Mouse (Mus musculus) limb, embryonic 12.5 days (tissue): ENCODE results near the gene Gpr108. TPM values are rescaled to one million over a fixed set of nuclear protein-coding genes. Genes with fewer than 3 reads are reported as not detected.

Source experiments
- ATAC-seq: fragments of 200-750 bp; cut with Nextera tagmentation; 2 replicates; pipeline ENCODE4 v1.8.0; 2017; ENCODE audit warnings: low read depth, moderate TSS enrichment; ENCODE audit not compliant: insufficient number of reproducible peaks, insufficient read depth, low FRiP score, low TSS enrichment
- H3K27ac ChIP-seq: fragments of 300-500 bp; sonication (generic); 2 replicates; pipeline ENCODE4 v1.5.1; 2016; ENCODE audit warnings: mild to moderate bottlenecking, moderate library complexity
- H3K27me3 ChIP-seq: fragments of 300-500 bp; sonication (generic); 2 replicates; pipeline ENCODE4 v1.6.1; 2016; ENCODE audit warnings: mild to moderate bottlenecking, moderate library complexity
- H3K36me3 ChIP-seq: fragments of 300-500 bp; sonication (generic); 2 replicates; pipeline ENCODE4 v1.6.1; 2016; ENCODE audit warnings: mild to moderate bottlenecking, moderate library complexity
- H3K4me1 ChIP-seq: fragments of 300-500 bp; sonication (generic); replicated peaks from 2 replicates; pipeline ENCODE4 v1.6.1; 2016
- H3K4me2 ChIP-seq: fragments of 300-500 bp; sonication (generic); 2 replicates; pipeline ENCODE4 v1.6.1; 2016; ENCODE audit warnings: mild to moderate bottlenecking, moderate library complexity
- H3K4me3 ChIP-seq: fragments of 300-500 bp; sonication (generic); replicated peaks from 2 replicates; pipeline ENCODE4 v1.5.1; 2016; ENCODE audit warnings: mild to moderate bottlenecking
- H3K9ac ChIP-seq: fragments of 300-500 bp; sonication (generic); replicated peaks from 2 replicates; pipeline ENCODE4 v1.6.1; 2016; ENCODE audit warnings: mild to moderate bottlenecking, moderate library complexity
- H3K9me3 ChIP-seq: fragments of 300-500 bp; sonication (generic); 2 replicates; pipeline ENCODE4 v1.6.1; 2016; ENCODE audit warnings: mild to moderate bottlenecking, moderate library complexity
- WGBS: fragments of 180-500 bp; shearing (Covaris S2); methylation state at CpG from one replicate; pipeline ENCODE4 v1.1.7; 2016; 5-methylcytosine and 5-hydroxymethylcytosine counted together
- polyA plus RNA-seq: library from polyadenylated mRNA; unstranded; fragments of >200 nt; fragmentation: Nextera tagmentation; extraction: Ambion mirVana; gene quantifications from 2 replicates; pipeline ENCODE4 v1.2.1, GENCODE M21; 2016

Gpr108 gene
- polyA plus RNA-seq, 1 experiment from 2014 or later = 30.0 TPM

DNA sequence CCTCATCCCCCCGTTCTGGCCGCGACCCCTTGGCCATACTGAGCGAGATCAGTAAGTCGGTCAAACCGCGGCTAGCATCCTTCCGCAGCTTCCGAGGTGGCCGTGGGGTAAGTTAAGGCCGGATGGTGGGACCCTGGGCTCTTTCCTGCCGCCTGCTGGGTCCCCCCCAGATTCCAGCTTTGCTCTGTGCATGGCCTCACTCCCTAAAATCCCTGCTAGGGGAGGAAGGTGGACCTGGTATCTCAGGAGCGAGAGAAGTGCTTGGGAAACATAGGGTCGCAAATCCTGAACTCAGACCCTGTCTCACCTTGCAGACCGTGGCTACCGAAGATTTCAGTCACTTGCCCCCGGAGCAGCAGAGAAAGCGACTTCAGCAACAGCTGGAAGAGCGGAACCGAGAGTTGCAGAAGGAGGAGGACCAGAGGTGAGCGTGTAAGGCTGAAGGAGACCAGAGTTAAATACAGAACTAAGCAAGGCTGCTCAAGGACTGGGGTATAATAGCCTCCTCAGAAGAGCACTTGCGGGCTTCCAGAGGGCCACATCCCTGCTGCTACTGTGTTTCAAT is 8.8 kb upstream of the Gpr108 start:
- H3K9me3 ChIP-seq = no peaks in the 10 kb centered on the region
- H3K9ac ChIP-seq = no peak overlapping the region
- H3K4me3 ChIP-seq = no peak overlapping the region
- no peak overlapping the region for H3K4me2 ChIP-seq
- H3K4me1 ChIP-seq = no peaks in the 10 kb centered on the region
- 94% methylated on average over 22 of the region's 22 CpGs for WGBS
- ATAC-seq = no peak
- H3K27ac ChIP-seq = no peak overlapping the region
- no peaks in the 10 kb centered on the region for H3K27me3 ChIP-seq
- H3K36me3 ChIP-seq = peaks cover 89% of the 10 kb centered on the region

- Histone ChIP-seq H3K4me2 (no peak overlapping the region), H3K9me3 (no peaks in the 10 kb centered on the region), H3K36me3 (peaks cover 72% of the 10 kb centered on the region), H3K27me3 (no peaks in the 10 kb centered on the region), H3K4me1 (peaks cover 9% of the 10 kb centered on the region; the same call in 1 of the 2 replicates), H3K4me3 (no peak overlapping the region), H3K9ac (no peak overlapping the region), H3K27ac (no peak overlapping the region)
- WGBS = 96% methylated on average over 14 of the region's 14 CpGs
- ATAC-seq = no peak
Observed at GRCm38 (mm10) chr17:57255354-57255753, 7.1 kb upstream of the Gpr108 start.

GRCm38 (mm10) chr17:57253306-57253705 is 5.1 kb upstream of the Gpr108 start:
- WGBS = 83% methylated on average over 6 of the region's 6 CpGs
- H3K27ac ChIP-seq = no peak overlapping the region
- peaks cover 15% of the 10 kb centered on the region for H3K4me1 ChIP-seq
- H3K4me3 ChIP-seq = no peak overlapping the region
- no peaks in the 10 kb centered on the region for H3K9me3 ChIP-seq
- peaks cover 53% of the 10 kb centered on the region for H3K36me3 ChIP-seq
- no peak overlapping the region for H3K9ac ChIP-seq
- H3K27me3 ChIP-seq = no peaks in the 10 kb centered on the region
- no peak for ATAC-seq
- no peak overlapping the region for H3K4me2 ChIP-seq

- no peak overlapping the region for H3K27ac ChIP-seq
- peaks cover 20% of the 10 kb centered on the region for H3K4me1 ChIP-seq
- WGBS = 95% methylated on average over 3 of the region's 3 CpGs
- H3K27me3 ChIP-seq = no peaks in the 10 kb centered on the region
- no peaks in the 10 kb centered on the region for H3K9me3 ChIP-seq
- no peak overlapping the region for H3K4me3 ChIP-seq
- ATAC-seq = no peak
- peaks cover 34% of the 10 kb centered on the region for H3K36me3 ChIP-seq
- peak overlapping the region; percentile 96; the same call in 1 of the 2 replicates for H3K4me2 ChIP-seq
- no peak overlapping the region for H3K9ac ChIP-seq
Observed at GRCm38 (mm10) chr17:57251431-57251830, 3.2 kb upstream of the Gpr108 start.

DNA sequence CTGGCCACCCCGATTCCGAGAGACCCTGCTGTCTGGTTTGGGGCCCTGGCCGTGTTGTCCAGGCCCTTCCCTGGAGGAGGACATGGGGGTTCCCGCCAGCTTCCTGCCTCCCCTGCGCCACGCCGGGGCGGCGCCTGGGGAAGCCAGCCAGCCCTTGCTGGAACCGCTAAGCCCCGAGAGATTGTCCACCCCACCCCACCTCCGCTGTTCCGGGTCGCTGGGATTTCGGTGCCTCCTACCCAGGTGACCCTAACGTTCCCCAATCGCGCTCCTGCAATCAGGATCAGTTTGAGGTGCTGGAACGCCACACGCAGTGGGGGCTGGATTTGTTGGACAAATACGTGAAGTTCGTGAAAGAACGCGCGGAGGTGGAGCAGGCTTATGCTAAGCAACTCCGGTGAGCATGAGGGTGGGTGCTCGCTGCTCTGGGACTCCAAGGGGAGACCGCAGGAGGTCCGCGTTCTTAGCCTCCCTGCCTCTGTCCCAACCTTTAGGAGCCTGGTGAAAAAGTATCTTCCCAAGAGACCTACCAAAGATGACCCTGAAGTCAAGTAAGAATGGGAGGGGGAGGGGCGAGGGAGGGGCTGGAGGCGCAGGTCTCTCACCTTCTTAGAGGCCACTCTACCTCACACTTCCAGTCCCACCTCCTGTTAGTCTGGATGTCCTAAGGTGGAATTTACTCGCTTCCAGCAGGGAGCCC is 2.4 kb upstream of the Gpr108 start:
- Histone ChIP-seq H3K27me3 (no peaks in the 10 kb centered on the region), H3K27ac (peak overlapping the region; percentile 56; the same call in 1 of the 2 replicates), H3K4me2 (peak overlapping the region; percentile 96), H3K36me3 (peaks cover 26% of the 10 kb centered on the region), H3K9me3 (no peaks in the 10 kb centered on the region), H3K4me3 (peak overlapping the region; percentile 65), H3K9ac (peak overlapping the region; percentile 73), H3K4me1 (peaks cover 26% of the 10 kb centered on the region)
- WGBS = under 1% methylated on average over 33 of the region's 33 CpGs
- ATAC-seq = no peak

- WGBS = under 1% methylated on average over 49 of the region's 52 CpGs
- ATAC-seq = peak; percentile 1; the same call in 1 of the 2 replicates
- Histone ChIP-seq H3K27ac (peak within 1 kb of the TSS; percentile 93), H3K4me3 (peak within 1 kb of the TSS; percentile 65), H3K9me3 (no peaks in the 10 kb centered on the region), H3K4me2 (peak within 1 kb of the TSS; percentile 96), H3K4me1 (peaks cover 26% of the 10 kb centered on the region), H3K36me3 (peaks cover 19% of the 10 kb centered on the region), H3K27me3 (no peaks in the 10 kb centered on the region), H3K9ac (peak within 1 kb of the TSS; percentile 73)
Observed at GRCm38 (mm10) chr17:57249186-57250181, 1.2 kb upstream of the Gpr108 start, which contains the start of gene Trip10. Trip10 (plus strand) TSS chr17:57249455.

- ATAC-seq = no peak
- no peaks in the 10 kb centered on the region for H3K9me3 ChIP-seq
- peaks cover 19% of the 10 kb centered on the region for H3K36me3 ChIP-seq
- H3K4me2 ChIP-seq = peak overlapping the region; percentile 96
- H3K4me3 ChIP-seq = peak overlapping the region; percentile 65
- H3K4me1 ChIP-seq = peaks cover 26% of the 10 kb centered on the region
- H3K27me3 ChIP-seq = no peaks in the 10 kb centered on the region
- peak overlapping the region; percentile 93 for H3K27ac ChIP-seq
- H3K9ac ChIP-seq = peak overlapping the region; percentile 31; the same call in 1 of the 2 replicates
- WGBS = 8% methylated on average over 13 of the region's 13 CpGs
Observed at GRCm38 (mm10) chr17:57248771-57249170, 525 bp upstream of the Gpr108 start.

DNA sequence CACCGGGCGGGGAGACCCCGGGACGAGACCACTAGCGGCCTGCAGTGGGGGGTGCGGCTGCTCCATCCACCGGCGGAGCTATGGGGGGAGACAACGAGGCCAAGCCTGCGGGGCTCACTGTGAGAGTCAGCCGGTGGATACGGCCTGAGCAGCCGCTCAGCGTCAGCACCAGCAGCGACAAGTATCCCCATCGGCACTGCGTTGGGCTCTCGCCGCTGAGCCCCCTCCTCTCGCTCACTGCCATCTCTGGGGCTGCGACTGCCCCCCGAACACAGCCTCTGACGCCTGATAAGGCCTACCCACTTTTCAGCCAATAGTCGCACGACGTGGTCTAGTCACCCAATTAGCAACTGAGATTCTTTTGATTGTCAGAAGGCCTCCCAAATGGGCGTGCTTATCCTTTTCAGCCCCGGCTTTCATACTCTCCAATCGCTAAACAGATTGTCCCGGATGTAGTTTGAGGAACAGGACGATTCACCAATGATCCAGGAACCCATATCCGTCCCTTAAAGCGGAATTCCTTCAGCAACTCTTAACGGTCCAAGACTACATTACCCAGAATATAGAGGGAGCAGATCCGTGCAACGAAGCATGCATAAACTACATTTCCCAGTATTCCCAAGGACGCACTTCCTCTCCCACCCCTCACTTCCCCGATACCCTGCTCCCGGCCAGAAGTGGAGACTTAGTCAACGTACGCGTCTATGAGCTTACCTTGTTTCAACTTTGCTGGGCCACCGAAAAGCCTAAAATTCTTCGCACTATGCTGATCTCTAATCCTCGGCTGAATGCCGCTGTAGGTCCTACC is 649 bp downstream of the Gpr108 start:
- Histone ChIP-seq H3K4me3 (peak overlapping the region; percentile 65), H3K36me3 (peaks cover 21% of the 10 kb centered on the region), H3K9me3 (no peaks in the 10 kb centered on the region), H3K27me3 (no peaks in the 10 kb centered on the region), H3K27ac (peak overlapping the region; percentile 95), H3K9ac (peak overlapping the region; percentile 75), H3K4me1 (peaks cover 26% of the 10 kb centered on the region), H3K4me2 (peak overlapping the region; percentile 96)
- peak; percentile 94 for ATAC-seq
- under 1% methylated on average over 45 of the region's 46 CpGs for WGBS

DNA sequence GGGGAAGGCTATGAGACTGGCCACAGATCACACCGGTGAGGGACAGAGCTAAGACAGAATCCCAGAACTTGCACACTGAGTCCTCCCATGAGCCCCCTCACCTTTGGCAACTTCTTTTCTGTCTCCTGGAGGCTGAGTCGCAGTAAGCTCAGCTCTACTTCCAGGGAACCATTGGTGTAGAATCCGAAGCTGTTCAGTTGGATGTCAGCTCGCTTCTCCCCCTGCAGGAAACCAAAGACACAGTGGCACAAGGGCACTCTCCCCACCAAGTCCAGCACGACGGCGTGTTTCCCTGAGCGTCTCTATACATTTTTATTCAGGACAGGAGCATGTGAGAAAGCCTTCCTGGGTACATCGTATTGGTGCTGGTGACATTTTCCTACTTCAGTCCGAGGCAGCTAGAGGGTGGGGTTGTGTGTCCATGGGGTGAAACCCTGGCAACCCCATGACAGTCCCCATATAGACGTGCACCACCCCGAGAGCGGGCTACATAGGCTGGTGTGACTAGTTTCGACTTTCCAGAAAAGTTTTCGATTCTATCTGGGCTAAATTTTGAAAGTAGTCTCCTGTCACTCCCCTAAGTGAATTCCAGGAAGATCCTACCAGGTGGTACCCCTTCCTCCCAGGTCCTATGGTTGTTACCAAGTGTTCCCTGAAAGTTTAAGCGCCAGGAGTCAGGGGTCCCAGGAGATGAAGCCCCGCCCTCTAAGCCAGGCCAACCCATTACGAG is 1.4 kb downstream of the Gpr108 start:
- peak overlapping the region; percentile 77 for H3K4me2 ChIP-seq
- ATAC-seq = peak; percentile 1; the same call in 1 of the 2 replicates
- peak overlapping the region; percentile 65 for H3K4me3 ChIP-seq
- H3K27me3 ChIP-seq = no peaks in the 10 kb centered on the region
- WGBS = 5% methylated on average over 18 of the region's 18 CpGs
- H3K4me1 ChIP-seq = peaks cover 26% of the 10 kb centered on the region
- H3K9me3 ChIP-seq = 0 out of 2 replicates have a peak, but pooled peaks cover under 1% of the 10 kb centered on the region
- peaks cover 28% of the 10 kb centered on the region for H3K36me3 ChIP-seq
- peak overlapping the region; percentile 75 for H3K9ac ChIP-seq
- peak overlapping the region; percentile 95 for H3K27ac ChIP-seq
